12 mouse cellular contexts compared by ENCODE assay signal in the genomic region with DNA sequence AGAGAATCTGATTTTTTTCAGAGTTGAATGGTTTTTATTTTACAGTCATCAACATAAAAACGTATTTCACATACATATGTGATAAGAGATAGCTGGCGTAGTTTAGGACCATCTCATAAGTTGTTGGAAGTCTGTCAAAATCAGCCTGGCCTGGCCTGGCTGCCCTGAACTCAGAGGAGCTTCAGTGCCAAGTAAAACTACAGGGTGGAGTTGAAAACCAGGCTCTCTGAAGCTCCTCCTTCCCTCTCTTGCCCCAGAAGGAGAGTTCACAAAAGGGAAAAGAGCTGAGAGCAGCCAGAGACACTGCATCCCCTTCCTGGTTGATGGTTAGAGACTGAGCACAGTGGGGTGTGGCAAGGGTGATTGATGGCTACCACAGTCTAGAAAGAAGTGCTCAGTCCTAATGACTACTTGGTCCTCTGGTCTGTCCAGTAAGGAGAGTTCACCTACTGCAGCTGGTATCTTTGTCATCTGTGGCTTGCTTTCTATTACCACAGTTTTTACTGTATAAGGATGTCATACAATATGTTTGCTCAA. TPM values are rescaled to one million over a fixed set of nuclear protein-coding genes. Genes with fewer than 3 reads are reported as not detected.
DNase-seq lines count a peak whose midpoint lies in the region; ATAC-seq and TF ChIP-seq lines count a peak whose summit lies in the region.
"Had no signal": no experiment of that assay in that cellular context is flagged by ENCODE, and none has a peak within 500 bp of the region (broad histone marks: within the 10 kb centered on the region; RNA-seq: fewer than 3 reads in every experiment).

No protein-coding gene starts in this region.

- H3K4me2 ChIP-seq in heart, embryonic 16.5 days (ENCODE audit: low read depth, low read length), result no peak overlapping the region
- H3K4me2 ChIP-seq: hindbrain, embryonic 15.5 days; neural tube, embryonic 12.5 days had no signal

- no peak overlapping the region for H3K9ac ChIP-seq in heart, embryonic 16.5 days (ENCODE audit: low read length)
- H3K9ac ChIP-seq: hindbrain, embryonic 15.5 days; neural tube, embryonic 12.5 days had no signal

- no peaks in the 10 kb centered on the region for H3K9me3 ChIP-seq in heart, embryonic 16.5 days (replicated peaks; ENCODE audit: control insufficient read depth, low read length)
- H3K9me3 ChIP-seq: hindbrain, embryonic 15.5 days; neural tube, embryonic 12.5 days had no signal

- no peak for TF ChIP-seq CTCF in gastrocnemius, adult 2 months (IDR thresholded peaks at IDR 0.05)

- H3K4me1 ChIP-seq in heart, embryonic 16.5 days (ENCODE audit: control insufficient read depth, insufficient read depth, low read length), result peaks cover 11% of the 10 kb centered on the region
- H3K4me1 ChIP-seq: hindbrain, embryonic 15.5 days; neural tube, embryonic 12.5 days had no signal

- no peak overlapping the region for H3K4me3 ChIP-seq in gastrocnemius, adult 2 months
- no peak overlapping the region for H3K4me3 ChIP-seq in heart, embryonic 16.5 days (ENCODE audit: low read length)
- H3K4me3 ChIP-seq: hindbrain, embryonic 15.5 days; neural tube, embryonic 12.5 days had no signal

- no peaks in the 10 kb centered on the region for H3K27me3 ChIP-seq in heart, embryonic 16.5 days (ENCODE audit: control insufficient read depth, insufficient read depth, low read length)
- H3K27me3 ChIP-seq: hindbrain, embryonic 15.5 days; neural tube, embryonic 12.5 days had no signal

- ATAC-seq in heart, embryonic 16.5 days (replicated peaks; ENCODE audit: extremely low read depth, insufficient read depth, low FRiP score), result peak; percentile 33; the same call in 1 of the 2 replicates

- no peak for DNase-seq in gastrocnemius, adult 2 months
- DNase-seq in gastrocnemius, postnatal 36 days, result no peak
- peak; percentile 17 for DNase-seq in lung, postnatal 10 days
- DNase-seq in lung, postnatal 25 days (ENCODE audit: low spot score), result no peak
- peak; percentile 11 for DNase-seq in skeletal muscle tissue, adult 2 months (ENCODE audit: low read depth, low spot score)
- DNase-seq in urinary bladder, postnatal 25 days (ENCODE audit: low spot score), result no peak
- DNase-seq in gastrocnemius, postnatal 14 days, result no peak
- DNase-seq: cerebellum, adult 9-11 months; thymus, adult 18-20 months had no signal

- intact Hi-C loops in gastrocnemius, adult 2 months (cut with DNase I), result no loop called here
- intact Hi-C loops in gastrocnemius, postnatal 36 days (cut with DNase I), result no loop called here
- intact Hi-C loops in gastrocnemius, postnatal 14 days (cut with DNase I; ENCODE audit: low total_unique reads), result no loop called here

- no peaks in the 10 kb centered on the region for H3K36me3 ChIP-seq in heart, embryonic 16.5 days (ENCODE audit: control insufficient read depth, insufficient read depth)

- H3K27ac ChIP-seq in gastrocnemius, adult 2 months, result peak overlapping the region; percentile 38
- peak overlapping the region; percentile 60 for H3K27ac ChIP-seq in heart, embryonic 16.5 days (ENCODE audit: low read length)
- H3K27ac ChIP-seq: hindbrain, embryonic 15.5 days; neural tube, embryonic 12.5 days had no signal

- WGBS in heart, embryonic 16.5 days, result 31% methylated on average over 2 of the region's 2 CpGs

RNA-seq across cellular contexts. Expression of a gene that starts 45.1 kb away (rescaled TPM):
- total RNA-seq in gastrocnemius, adult 2 months (2021), result not detected
- not detected for total RNA-seq in gastrocnemius, postnatal 36 days (2021)
- polyA plus RNA-seq in heart, embryonic 16.5 days (2015; fragmentation: Nextera tagmentation; extraction: Ambion mirVana), result not detected in 2 replicates
- total RNA-seq in gastrocnemius, postnatal 14 days (2021), result not detected
- polyA plus RNA-seq: hindbrain, embryonic 15.5 days; neural tube, embryonic 12.5 days had no signal

Comparison
In these comparisons a context has a peak if more than half of its experiments do, and no peak if none do; other contexts are left out.
1. DNase-seq: peak in lung, postnatal 10 days (single experiment) and skeletal muscle tissue, adult 2 months (single experiment); none in gastrocnemius, adult 2 months (single experiment), gastrocnemius, postnatal 36 days (0 of 2), lung, postnatal 25 days (single experiment), urinary bladder, postnatal 25 days (single experiment) and gastrocnemius, postnatal 14 days (single experiment).